Comparison of ENCODE assay signal across 10 mouse cellular contexts in the genomic region with DNA sequence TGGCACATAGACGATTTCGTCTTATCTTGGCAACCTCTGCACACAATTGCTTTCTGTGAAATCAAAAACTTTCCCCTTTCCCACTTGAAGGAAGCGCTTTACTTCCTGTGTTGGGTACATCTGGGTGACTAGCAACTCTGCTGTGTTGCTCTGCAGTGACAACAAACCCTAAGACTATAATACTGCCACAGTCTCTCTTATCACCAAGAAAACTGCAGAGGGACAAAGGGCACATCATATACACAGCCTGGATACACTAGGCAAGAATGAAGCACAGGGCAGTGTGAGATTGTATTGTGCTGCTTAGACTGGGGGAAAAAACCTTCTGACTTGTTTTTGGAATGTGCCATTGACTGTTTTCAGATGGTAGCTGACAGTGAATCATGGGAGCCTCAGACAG. TPM values are rescaled to one million over a fixed set of nuclear protein-coding genes. Genes with fewer than 3 reads are reported as not detected.
"Had no signal": no experiment of that assay in that cellular context is flagged by ENCODE, and none has a peak within 500 bp of the region (broad histone marks: within the 10 kb centered on the region; RNA-seq: fewer than 3 reads in every experiment).

No protein-coding gene starts in this region.

- H3K36me3 ChIP-seq: limb, embryonic 15.5 days; liver, embryonic 12.5 days; lung, embryonic 15.5 days; midbrain, embryonic 12.5 days had no signal

- ATAC-seq: liver, embryonic 12.5 days; midbrain, embryonic 16.5 days had no signal

- H3K9ac ChIP-seq: limb, embryonic 15.5 days; liver, embryonic 12.5 days; lung, embryonic 15.5 days; midbrain, embryonic 12.5 days had no signal

- DNase-seq: kidney, adult 11 months; kidney, postnatal 14 days; right cerebral cortex, postnatal 14 days had no signal

- H3K4me2 ChIP-seq: limb, embryonic 15.5 days; liver, embryonic 12.5 days; lung, embryonic 15.5 days; midbrain, embryonic 12.5 days had no signal

- H3K27ac ChIP-seq: left cerebral cortex, adult 2 months; limb, embryonic 15.5 days; liver, embryonic 12.5 days; lung, embryonic 15.5 days; midbrain, embryonic 12.5 days had no signal

- H3K9me3 ChIP-seq: limb, embryonic 15.5 days; liver, embryonic 12.5 days; lung, embryonic 15.5 days; midbrain, embryonic 12.5 days had no signal

- H3K27me3 ChIP-seq: limb, embryonic 15.5 days; lung, embryonic 15.5 days; midbrain, embryonic 12.5 days had no signal

- H3K4me3 ChIP-seq: left cerebral cortex, adult 2 months; limb, embryonic 15.5 days; liver, embryonic 12.5 days; lung, embryonic 15.5 days; midbrain, embryonic 12.5 days had no signal

RNA-seq across cellular contexts. Expression of a gene that starts 4.1 kb away (rescaled TPM):
- total RNA-seq: megakaryocyte, adult 5-6 weeks had no signal
